Mouse (Mus musculus) spleen, adult 12 weeks (tissue): ENCODE data around the gene Actr3.
A peak's percentile ranks its signal among the peaks of the same experiment; 100 is the strongest.

Source experiments
- DNase-seq: peaks from one replicate; pipeline ENCODE4 v3.0.0; 2022; ENCODE audit warnings: low spot score

Gene Actr3

DNA sequence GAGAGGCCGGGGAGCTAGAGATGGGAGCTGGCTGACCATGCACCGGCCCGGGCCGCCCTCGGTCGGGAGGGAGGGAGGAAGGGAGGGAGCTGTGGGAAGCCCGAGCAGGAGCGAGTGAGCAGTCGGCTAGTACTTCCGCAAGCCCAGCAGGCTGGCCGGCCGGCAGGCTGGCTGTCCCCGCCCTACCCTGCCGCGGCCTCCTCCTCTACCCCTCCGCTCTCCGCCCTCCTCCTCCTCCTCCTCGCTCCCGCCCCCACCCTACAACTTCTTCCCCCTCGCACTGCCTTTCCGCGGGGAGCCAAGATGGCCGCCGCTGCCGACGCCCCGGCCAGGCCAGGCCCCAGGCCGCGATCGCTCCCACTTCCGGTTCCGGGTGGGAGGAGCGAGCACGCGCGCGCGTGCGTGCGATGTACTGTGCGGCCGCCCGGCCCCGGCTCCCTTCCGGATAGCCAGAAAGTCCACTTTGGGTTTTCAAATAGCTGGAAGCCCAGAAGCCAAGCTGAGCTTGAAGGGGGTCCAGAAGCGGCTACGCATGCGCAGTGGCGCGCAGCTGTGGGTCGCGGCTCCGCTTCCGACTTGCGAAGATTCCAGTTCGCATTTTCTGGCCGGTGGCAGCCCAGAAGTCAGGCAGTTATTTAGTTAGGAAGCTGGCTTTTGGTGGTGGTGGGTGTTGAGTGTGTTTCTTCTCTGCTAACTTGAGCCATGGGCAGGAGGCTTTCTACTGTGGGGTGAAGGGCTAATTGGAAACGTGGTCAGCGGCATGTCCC lies at the start of gene Actr3:
TSS of gene Actr3 (minus strand) at position 359 of the 767 bp plus-strand sequence.
- DNase-seq, result peak; percentile 98

DNA sequence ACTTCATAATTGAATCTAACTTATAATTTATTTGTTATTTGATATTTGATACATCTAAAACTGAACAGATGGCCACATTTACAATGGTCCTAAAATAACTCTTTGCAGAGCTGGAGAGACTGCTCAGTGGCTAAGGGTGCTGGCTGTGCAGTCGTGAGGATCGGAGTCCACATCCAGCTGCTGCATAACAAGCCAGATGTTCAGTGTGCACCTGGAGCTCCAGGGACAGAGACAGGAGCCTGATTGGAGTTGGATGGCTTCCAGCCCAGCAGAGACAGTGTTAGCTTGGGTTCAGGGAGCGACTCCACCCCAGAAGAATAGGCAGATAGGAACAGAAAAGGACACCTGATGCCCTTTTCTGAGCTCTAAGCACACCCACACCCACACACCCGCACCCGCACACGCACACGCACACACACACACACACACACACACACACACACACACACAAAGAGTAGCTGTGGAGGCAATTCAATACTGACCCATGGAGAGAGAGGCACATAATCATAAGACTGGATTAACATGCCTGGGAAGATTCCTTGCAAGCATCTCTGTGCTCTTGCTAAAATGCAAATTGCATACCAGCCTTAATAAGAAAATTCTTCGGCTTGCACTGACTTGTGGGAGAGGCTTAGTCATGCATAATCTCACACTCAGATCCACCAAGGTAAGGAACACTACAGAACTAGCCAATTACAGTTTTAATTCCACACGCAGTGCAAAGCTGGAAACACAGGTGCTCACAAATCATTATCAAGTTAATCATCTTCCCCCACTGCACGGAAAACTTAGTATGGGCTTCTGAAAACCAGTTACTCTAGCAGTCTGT lies 47.1 kb upstream of the Actr3 start:
- DNase-seq, result no peak

DNA sequence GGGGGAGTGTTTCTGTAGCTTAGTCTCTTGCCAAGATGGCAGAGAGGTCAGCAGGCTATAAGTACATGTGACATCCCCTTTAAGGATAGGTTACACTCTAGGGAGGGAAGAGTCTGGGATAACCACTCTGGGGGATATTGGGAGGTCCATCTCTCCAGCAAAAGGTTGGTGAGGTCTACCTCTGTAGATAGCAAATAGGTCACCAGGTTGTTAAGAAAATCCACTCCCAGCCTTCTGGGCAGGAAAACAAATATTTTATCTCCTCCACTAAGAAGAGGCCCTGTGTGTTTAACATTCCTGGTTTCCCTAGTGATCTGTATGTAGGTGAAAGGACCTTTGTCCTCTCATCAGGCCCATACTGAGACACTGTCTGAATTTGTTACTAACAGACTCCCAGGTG lies 46.3 kb upstream of the Actr3 start:
- no peak for DNase-seq

DNA sequence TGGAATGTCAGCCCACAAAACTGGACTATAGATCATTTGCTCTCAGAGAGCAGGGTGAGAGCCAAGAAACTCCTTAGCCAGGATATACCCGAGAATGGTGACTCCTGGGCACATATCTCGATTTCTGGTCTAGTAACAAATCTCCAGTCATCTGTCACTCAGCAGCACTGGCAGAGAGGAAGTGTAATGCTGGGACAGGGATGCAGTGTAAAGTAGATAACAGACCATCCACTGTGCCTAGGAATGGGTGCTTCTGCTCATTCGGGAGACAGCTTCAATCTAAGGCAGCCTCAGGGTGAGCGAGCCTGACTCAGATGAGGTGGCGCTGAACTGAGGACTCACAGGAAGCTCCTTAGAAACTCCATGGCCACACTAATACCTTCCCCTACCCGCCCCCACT lies 43.1 kb upstream of the Actr3 start:
- no peak for DNase-seq

DNA sequence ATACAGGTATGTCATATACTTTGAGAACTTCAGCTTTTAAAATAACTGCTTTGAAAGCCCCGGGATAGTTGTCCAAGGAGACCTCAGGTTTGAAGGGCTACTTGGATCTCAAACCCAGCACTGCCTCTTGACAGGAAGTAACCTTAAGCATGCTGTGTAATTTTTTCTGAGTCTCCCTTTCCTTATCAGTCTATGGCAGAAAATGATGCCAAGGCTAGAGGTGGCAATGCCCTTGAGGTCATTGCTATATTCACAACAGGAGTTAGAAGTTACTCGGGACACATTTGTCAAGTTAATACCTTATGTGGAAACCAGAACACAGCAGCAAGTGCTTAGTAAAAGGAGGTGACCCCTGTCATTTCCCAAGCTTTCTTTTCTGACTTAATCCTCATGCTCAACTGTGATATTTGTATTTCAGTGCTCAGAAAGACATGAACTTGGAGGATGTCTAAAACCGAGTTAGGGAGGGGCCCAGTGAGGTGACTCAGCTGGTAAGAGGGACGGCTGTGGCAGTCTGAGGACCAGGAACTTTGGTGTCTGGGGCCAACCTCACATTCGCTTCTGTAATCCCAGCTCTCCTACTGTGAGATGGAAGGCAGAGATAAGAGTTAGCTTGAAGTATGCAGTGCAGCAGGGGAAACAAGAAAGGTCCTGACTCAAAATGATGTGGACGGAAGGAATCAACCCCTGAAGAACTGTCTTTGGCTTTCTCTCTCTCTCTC lies 40.6 kb upstream of the Actr3 start:
- no peak for DNase-seq

DNA sequence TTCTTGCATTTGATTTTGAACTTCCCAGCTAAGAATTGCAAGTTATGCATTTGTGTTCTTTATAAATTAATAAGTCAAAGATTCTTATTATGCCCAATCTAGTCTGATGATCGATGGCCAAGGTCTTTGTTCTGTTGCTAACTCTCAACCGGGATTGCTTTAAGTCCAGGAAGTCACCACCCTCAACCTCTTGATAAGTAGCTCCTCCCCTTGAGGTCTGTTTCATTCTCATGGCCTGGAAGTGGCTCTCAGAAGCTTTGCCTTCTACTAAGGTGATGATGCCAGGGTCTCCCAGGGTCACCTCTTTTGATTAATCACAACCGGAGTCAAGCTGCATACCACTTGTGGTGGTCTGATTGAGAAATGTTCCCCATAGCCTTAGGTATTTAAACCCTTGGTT lies 38.3 kb upstream of the Actr3 start:
- DNase-seq, result no peak

DNA sequence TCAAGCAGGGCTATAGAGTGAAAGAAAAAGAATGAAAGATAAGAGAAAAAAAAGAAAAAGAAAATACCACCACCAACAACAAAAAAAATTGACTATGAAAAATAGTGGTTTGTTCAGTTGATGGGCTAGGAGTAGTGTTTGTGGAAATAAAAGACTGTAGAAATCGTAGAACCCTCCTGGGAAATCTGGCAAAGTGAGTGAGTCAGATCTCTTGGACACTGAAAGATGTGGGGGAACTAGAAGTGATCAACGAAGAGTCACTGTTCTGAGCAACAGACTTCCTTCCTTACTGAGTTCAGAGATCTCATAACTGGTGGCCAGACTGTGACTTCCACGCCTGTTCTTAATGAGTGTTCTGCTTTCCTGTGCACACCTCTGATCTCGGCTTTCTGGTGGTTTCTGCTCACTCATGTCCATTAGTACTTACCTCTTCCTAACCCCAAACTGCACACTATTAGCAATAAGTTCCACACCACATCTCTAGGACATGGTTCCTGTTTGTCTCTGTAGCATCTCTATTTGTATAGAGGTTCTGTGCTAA lies 37.7 kb upstream of the Actr3 start:
- no peak for DNase-seq

DNA sequence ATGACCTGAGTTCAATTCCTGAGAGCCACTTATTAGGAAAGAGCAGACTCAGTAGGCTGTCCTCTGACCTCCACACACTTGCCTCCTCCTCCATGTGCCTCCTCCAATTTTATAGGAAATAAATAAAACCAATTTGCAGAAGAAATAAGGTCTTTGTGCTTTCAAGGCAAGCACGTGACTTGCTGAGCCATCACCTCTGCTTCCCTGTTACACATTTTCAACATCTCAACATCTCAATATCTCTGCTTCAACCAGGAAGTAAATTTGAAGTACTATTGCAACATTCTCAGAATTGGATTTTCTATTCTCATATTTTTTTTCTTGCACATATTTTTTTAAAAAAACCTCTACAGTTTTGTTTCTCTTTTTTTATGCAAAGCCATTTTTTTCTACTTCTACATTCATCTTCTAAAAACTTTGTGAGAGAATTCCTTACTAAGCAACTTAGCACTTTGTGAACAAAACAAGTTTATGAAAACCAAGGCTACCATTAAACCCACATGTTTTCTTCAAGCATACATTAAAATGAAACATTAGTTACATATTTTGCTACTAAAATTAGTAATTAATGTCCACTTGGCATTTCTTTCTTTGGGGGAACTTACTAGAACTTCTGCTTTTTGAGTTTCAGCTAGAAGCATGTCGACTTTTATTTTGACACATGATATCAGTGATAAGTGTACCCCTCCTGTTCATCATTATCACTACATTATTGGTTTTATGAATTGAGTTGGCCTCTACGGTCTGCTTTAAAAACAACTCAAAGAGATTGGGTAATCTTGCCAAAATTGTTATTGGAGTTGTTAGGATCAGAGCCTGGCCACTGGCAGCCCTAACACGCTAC lies 35.5 kb upstream of the Actr3 start:
- DNase-seq, result no peak

DNA sequence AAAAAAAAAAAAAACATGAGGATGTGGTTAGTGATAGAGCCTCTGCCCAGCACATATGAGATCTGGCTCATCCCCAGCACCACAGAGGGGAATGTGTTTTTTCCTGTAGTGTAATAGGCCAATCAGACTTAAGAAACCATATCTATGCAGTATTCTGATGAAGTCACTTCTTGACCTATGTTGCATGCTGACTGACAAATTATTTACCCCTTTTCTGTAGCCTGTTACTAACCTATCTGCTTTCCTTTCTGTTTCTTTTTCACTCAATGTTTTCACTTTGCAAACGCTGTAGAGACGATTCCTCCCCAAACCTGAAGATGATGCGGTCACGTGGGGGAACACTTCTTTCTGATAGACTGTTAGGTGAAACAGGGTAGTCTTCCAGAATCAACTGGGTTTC lies 32.4 kb upstream of the Actr3 start:
- DNase-seq, result no peak

DNA sequence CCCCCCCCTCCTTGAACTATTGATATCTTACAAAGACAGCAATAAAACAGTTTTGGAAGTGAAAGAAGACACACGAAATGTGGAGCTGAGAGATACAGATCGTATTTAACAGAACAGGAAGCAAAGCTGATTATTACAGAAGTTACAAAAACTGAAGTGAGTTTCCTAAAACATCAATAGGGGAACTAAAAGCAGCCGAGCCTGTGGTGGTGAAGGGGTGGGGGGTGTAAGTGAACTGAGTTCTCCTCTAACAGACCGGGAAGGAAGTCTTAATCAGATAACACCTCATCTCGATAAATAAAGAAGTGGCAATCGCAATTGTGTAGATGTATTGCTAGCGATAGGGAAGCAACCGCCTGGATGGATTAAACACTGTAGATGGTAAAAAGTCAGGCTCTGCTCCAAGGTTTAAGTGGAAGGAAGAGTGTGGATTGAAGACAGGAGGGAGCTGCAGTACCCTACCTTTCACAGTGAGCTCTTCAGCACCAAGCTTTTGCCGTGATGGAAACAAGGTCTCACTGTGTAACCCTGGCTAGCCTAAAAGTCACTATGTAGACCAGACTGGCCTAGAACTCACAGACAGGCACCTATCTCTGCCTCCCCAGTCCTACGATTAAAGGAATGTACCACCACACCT lies 31.2 kb upstream of the Actr3 start:
- peak; percentile 17 for DNase-seq

DNA sequence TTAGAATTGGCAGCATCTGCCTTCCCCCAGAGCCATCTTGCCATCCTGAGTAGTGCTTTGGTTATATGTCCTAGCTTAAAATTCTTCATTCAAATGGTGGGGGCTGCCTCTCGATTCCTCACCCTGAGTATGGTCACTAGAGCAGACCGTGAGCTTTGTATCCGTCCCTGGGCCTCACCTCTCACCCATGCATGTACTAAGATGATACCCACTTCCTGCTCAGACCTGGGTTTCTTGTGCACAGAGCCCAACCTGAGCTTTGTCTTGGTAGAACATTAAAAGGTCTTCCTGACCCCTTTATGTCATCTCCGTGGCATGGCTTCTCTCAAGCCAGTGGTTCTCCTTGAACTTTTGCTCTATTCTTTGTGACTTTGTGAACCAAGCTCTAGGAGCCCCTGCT lies 28.5 kb upstream of the Actr3 start:
- DNase-seq, result no peak

DNA sequence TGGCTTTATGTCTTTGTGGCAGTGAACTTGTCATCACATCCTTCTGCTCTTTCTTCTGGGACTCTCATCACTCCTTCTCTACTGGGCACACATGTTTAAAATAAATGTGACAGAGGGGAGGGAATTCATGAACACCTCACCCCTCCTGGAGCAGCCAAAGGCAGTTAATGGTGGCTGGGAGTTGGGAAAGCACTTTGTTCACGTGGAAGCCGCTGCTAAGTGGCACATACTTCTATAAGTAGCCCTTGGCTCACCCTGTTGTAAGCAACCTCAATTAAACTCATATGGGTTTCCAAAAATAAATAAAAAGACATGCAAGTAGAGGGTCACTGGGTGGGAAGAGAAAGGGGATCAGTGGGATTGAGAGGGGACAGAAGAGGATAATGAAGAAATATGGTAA lies 27.8 kb upstream of the Actr3 start:
- no peak for DNase-seq

DNA sequence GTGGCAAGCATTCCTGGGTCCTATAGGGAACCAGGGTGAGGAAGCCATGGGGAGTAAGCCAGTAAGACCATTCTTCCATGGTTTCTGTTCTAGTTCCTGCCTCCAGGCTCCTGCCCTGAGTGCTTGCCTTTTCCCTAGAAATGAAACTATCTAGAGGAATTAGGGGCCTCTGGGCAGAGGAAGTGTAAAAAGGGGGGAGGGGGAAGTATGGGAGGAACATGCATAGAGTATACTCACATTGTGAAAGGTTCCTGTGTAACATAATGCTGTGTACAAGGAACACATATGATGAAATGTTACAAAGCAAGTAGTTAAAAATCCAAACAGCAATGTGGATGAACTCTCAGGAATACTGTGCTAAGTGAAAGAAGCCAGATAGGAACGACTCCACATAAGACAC lies 27.4 kb upstream of the Actr3 start:
- DNase-seq, result no peak

DNA sequence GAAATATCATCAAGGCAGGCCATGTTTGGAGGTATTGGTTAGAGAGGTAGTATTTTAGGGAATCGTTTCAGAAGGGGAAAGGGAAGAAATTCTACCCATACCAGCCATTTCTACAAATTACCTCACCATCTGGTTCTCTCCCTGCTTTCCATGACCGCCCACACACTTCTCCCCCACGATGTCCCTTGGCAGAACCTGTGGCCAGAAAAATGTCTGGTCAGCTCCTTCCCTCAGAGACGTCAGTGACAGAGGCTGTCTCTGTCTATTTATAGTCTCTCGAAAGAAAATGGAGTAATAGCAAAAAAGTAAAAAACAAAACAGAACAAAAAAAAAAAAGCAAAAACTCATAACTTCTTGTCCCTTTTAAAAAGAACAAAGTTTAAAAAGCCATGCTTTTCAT lies 23.0 kb upstream of the Actr3 start:
- no peak for DNase-seq

DNA sequence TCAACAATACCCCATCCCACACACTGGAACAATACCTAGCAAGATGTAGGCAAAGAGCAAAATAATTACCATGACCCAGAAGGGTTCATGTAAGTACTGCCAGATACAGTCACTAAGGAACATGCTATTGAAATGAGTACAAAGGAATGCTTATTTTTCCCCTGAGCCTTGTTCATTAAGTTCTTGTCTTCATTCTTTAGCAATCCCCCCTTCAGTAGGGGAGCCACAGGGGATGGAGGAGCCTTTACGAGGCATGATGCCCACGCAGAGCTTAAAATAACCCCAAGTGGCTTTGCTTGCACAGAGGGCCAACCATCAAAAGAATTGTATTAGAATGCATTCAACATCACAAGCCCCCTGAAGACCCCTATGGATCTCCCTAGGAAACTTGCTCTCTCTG lies 19.6 kb upstream of the Actr3 start:
- no peak for DNase-seq

DNA sequence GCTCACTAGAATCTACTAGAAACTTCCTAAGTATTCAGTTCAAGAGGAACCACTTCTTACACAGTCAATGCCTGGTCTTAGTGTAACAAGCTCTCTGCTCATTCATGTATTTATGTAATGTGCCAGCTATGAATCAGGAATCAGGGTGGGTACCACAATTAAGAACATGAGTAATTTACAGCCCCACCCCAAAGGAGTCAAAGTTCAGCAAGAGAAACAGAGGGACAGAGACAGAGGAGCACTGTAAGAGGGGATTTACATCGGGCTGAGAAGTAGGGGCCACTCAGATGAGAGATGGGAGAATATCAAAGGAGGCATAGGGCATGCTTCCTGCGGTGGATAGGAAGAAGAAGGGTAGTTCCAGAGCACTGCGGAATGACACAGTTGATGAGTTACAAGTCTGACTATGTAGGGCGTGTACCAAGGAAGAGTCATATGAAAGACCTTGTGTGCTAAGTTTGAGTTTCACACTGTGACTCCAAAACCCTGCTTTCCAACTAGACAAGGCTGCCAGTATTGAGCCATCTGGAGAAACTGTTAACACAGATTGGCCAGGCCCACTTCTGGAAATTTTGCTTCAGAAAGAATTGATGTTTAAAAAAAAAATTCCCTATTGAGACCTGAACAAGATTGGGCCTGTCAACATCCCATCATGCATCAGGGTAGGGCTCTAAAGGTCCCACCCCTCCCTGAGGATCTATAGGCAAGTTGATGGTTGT lies 14.9 kb upstream of the Actr3 start:
- DNase-seq, result no peak

DNA sequence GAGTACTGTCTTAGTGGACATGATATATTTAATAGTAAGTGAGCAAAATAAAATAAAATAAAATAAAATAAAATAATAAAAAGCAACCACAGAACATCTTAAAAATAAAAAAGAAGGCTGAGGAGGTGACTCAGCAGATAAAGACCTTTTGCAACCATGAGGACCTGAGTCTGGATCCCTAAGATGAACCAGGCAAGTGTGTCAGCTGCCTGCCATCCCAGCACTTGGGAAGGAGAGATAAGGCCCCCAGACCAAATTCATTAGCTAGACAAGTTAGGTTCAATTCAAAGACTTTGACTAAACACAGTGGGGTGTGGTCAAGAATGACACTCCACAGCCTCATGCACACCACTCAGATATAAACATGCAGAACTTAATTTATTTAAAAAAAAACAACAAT lies 12.4 kb upstream of the Actr3 start:
- no peak for DNase-seq

DNA sequence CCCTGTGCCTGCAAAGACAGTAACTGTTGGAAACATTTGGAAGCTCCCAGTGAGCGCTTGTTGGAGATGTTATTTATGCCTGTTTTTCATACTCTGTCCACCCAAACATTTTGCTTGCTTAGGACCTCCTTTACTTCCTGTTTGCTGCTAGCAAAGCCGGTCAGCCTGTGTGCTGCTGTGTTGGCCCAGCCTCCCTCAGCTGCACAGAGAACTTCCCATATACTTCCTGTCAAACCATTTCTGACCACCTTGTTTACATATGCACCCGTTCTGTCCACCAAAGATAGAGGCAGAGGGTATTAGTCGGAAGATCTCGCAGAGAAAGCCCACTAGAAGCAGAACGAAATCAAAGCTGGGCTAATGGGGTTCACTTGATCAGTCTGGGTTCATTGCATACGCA lies 6.2 kb upstream of the Actr3 start:
- DNase-seq, result no peak

DNA sequence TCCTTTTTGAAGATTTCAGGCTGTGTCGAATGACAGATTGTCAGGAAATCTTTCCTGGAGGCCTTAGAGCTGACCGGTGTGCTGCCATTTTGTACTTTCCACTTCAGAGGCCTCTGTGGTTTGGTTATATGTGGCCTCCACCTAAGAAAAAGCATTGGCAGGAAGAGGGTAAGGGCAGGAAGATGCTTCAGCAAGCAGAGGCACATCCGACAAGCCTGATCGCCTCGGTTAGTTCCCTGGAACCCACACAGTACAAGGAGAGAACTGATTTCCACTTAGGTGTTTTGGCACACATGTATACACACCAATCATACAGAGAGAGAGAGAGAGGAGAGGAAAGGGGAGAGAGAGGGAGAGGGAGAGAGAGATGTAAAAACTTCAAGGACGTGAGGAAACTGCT lies 5.7 kb upstream of the Actr3 start:
- DNase-seq, result peak; percentile 5

DNA sequence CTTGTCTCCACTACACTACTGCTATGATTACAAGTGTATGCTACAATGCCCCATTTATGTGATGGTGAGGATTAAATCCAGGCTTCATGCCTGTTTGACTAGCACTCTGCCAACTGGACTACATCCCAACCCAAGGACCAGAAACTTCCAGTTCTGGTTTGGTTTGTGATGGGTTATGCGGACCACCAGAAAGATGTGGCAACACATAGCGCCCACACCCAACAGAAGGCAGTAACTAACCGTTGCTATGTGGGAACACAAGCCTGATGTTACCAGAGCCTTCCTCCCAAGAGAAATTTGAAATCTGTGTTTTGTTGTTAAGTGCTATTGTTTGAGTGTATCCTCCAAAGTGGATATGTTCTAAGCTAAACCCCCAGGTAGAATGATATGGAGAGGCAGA lies 4.0 kb upstream of the Actr3 start:
- no peak for DNase-seq

DNA sequence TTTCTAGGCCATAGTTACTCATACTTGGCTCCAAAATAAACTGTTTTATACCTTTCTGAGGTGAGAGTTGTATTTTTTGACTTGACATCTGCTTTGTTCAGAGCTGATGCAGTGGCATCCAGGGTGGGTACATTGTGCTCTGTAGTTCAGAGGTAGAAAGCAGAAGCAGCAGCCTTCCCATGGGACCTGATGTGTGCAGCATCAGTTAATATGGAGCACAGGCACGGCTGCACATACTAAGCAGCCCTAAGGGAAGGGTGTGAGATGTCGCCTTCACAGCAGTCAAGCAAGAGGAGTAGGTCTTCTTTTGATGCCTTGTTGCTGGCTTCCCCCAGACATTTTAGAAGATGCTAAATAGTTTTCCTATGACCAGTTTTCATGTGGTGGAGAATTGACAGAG lies 3.3 kb upstream of the Actr3 start:
- DNase-seq, result no peak
